Mouse (Mus musculus) CH12.LX (cell line): ENCODE results near the gene Tmem207. TPM values are rescaled to one million over a fixed set of nuclear protein-coding genes. Genes with fewer than 3 reads are reported as not detected.

Experiments
- DNase-seq: peaks from one replicate; pipeline ENCODE4 v3.0.0-alpha.2; 2013; ENCODE audit errors: extremely low read depth
- H3K27ac ChIP-seq: 2 replicates; pipeline ENCODE4 v1.5.1; 2012; ENCODE audit warnings: low read depth, mild to moderate bottlenecking, control low read depth, moderate library complexity; ENCODE audit not compliant: insufficient read depth
- H3K27me3 ChIP-seq: replicated peaks from 2 replicates; pipeline ENCODE3; 2012; ENCODE audit warnings: inconsistent platforms
- H3K36me3 ChIP-seq, 2 experiments: replicated peaks in 1 of 2; 2 replicates each; pipeline versions ENCODE3 to v1.6.1; 2012; ENCODE audit warnings: inconsistent platforms in 1 of 2, low read length in 1 of 2, mild to moderate bottlenecking in 1 of 2, mixed read lengths in 1 of 2, moderate library complexity in 1 of 2; ENCODE audit not compliant: control insufficient read depth in 1 of 2, insufficient read depth in 1 of 2
- H3K4me1 ChIP-seq, 2 experiments: 2 replicates each; pipeline ENCODE4 v1.6.1; 2012; ENCODE audit warnings: inconsistent platforms in 1 of 2, moderate library complexity in 1 of 2; ENCODE audit not compliant: insufficient read depth in 2 of 2, control insufficient read depth in 1 of 2
- H3K4me2 ChIP-seq: 2 replicates; pipeline ENCODE4 v1.6.1; 2012; ENCODE audit warnings: low read depth, mild to moderate bottlenecking, control low read depth; ENCODE audit not compliant: poor library complexity, insufficient read depth, severe bottlenecking
- H3K4me3 ChIP-seq, 3 experiments: fragments of 150-350 bp in 1 of 3; sonication (generic) in 1 of 3; replicated peaks in 1 of 3; 2 replicates each; pipeline versions ENCODE3 to v1.5.1; 2011 to 2012; ENCODE audit warnings: low read depth in 2 of 3, low read length in 2 of 3, mild to moderate bottlenecking in 2 of 3, moderate library complexity in 2 of 3, control low read depth in 1 of 3, improper control_type of control experiment in 1 of 3, inconsistent platforms in 1 of 3, mixed read lengths in 1 of 3; ENCODE audit not compliant: poor library complexity in 1 of 3
- H3K79me2 ChIP-seq: replicated peaks from 2 replicates; pipeline ENCODE4 v1.6.1; 2012; ENCODE audit warnings: mild to moderate bottlenecking, moderate library complexity; ENCODE audit not compliant: control insufficient read depth, poor library complexity, insufficient read depth, severe bottlenecking; ENCODE audit errors: extremely low read depth
- H3K9ac ChIP-seq: 2 replicates; pipeline ENCODE4 v1.6.1; 2012; ENCODE audit warnings: low read depth, mild to moderate bottlenecking, control low read depth, moderate library complexity; ENCODE audit not compliant: insufficient read depth
- H3K9me3 ChIP-seq: replicated peaks from 2 replicates; pipeline ENCODE3; 2012; ENCODE audit warnings: low read length, inconsistent platforms, mixed read lengths
- CTCF ChIP-seq, 2 experiments: IDR thresholded peaks in 1 of 2; conservative IDR thresholded peaks in 1 of 2; 2 replicates each; pipeline ENCODE4 v1.5.1; 2011 to 2012; ENCODE audit warnings: low read depth in 2 of 2, low read length in 2 of 2, improper control_type of control experiment in 1 of 2, inconsistent platforms in 1 of 2, mild to moderate bottlenecking in 1 of 2, moderate library complexity in 1 of 2
- E2F4 ChIP-seq: IDR thresholded peaks from 2 replicates; pipeline ENCODE4 v1.6.1; 2011; ENCODE audit warnings: low read depth, low read length, improper control_type of control experiment; ENCODE audit not compliant: insufficient replicate concordance
- GABPA ChIP-seq: IDR thresholded peaks from 2 replicates; pipeline ENCODE4 v1.6.1; 2012; ENCODE audit warnings: low read depth, low read length, improper control_type of control experiment, inconsistent platforms; ENCODE audit not compliant: insufficient replicate concordance
- MEF2A ChIP-seq: IDR thresholded peaks from 2 replicates; pipeline ENCODE4 v1.6.1; 2014; ENCODE audit warnings: low read depth, mild to moderate bottlenecking, inconsistent platforms, low read length, improper control_type of control experiment, borderline replicate concordance
- MXI1 ChIP-seq: IDR thresholded peaks from 2 replicates; pipeline ENCODE4 v1.6.1; 2011; ENCODE audit warnings: mild to moderate bottlenecking, low read depth, low read length, improper control_type of control experiment
- MYC ChIP-seq: IDR thresholded peaks from 2 replicates; pipeline ENCODE4 v1.6.1; 2011; ENCODE audit warnings: low read depth, mild to moderate bottlenecking, improper control_type of control experiment, low read length
- NELFE ChIP-seq: IDR thresholded peaks from 2 replicates; pipeline ENCODE4 v1.6.1; 2011; ENCODE audit warnings: low read depth, low read length, improper control_type of control experiment
- NRF1 ChIP-seq: IDR thresholded peaks from 2 replicates; pipeline ENCODE4 v1.6.1; 2014; ENCODE audit warnings: low read depth, mild to moderate bottlenecking, inconsistent platforms, low read length, improper control_type of control experiment, moderate library complexity
- RAD21 ChIP-seq: IDR thresholded peaks from 2 replicates; pipeline ENCODE4 v1.6.1; 2011; ENCODE audit warnings: low read depth, mild to moderate bottlenecking, low read length, improper control_type of control experiment, moderate library complexity
- RCOR1 ChIP-seq: conservative IDR thresholded peaks from 2 replicates; pipeline ENCODE4 v1.6.1; 2012; ENCODE audit warnings: low read depth, mild to moderate bottlenecking, inconsistent platforms, low read length, improper control_type of control experiment
- TBP ChIP-seq: conservative IDR thresholded peaks from 2 replicates; pipeline ENCODE4 v1.6.1; 2011; ENCODE audit warnings: low read depth, low read length, improper control_type of control experiment
- USF1 ChIP-seq: IDR thresholded peaks from 2 replicates; pipeline ENCODE4 v1.6.1; 2014; ENCODE audit warnings: low read depth, mild to moderate bottlenecking, inconsistent platforms, low read length, improper control_type of control experiment
- ZC3H11A ChIP-seq: IDR thresholded peaks from 2 replicates; pipeline ENCODE4 v1.6.1; 2012; ENCODE audit warnings: low read depth, mild to moderate bottlenecking, inconsistent platforms, low read length, improper control_type of control experiment
- ZMIZ1 ChIP-seq: IDR thresholded peaks from 2 replicates; pipeline ENCODE4 v1.6.1; 2012; ENCODE audit warnings: low read depth, mild to moderate bottlenecking, inconsistent platforms, low read length, improper control_type of control experiment
- ZNF384 ChIP-seq: IDR thresholded peaks from 2 replicates; pipeline ENCODE4 v1.6.1; 2012; ENCODE audit warnings: low read depth, low read length, improper control_type of control experiment, inconsistent platforms
- dilution Hi-C: fragments of 300-500 bp; cut with MboI; formaldehyde crosslinking; loops from 2 replicates; pipeline ENCODE4 v1.14.3; 2020; ENCODE audit warnings: low sequenced_read_pairs; ENCODE audit not compliant: extremely low pct_unique_long_range_greater_than_20kb, extremely low pct_ligation_motif_present
- in situ Hi-C: fragments of 300-500 bp; cut with MboI; formaldehyde crosslinking; loops from 3 replicates; pipeline ENCODE4 v1.14.3; 2019; ENCODE audit warnings: low sequenced_read_pairs, low pct_ligation_motif_present, low pct_unique_long_range_greater_than_20kb, mixed read lengths
- polyA plus RNA-seq: library from polyadenylated mRNA; unstranded; fragments of >175 nt; gene quantifications from 2 replicates; pipeline ENCODE4 v1.2.1, GENCODE M21; 2012; ENCODE audit warnings: low read depth; ENCODE audit not compliant: insufficient read length
- total RNA-seq, 2 experiments: library from RNA; depleted of rRNA; stranded (reverse); fragments of 300-350 nt in 1 of 2; fragments of >200 nt in 1 of 2; gene quantifications; 2 replicates each; pipeline ENCODE4 v1.2.3; 2012 to 2014

The Tmem207 gene
- total and polyA plus RNA-seq, 3 experiments, result not detected

DNA sequence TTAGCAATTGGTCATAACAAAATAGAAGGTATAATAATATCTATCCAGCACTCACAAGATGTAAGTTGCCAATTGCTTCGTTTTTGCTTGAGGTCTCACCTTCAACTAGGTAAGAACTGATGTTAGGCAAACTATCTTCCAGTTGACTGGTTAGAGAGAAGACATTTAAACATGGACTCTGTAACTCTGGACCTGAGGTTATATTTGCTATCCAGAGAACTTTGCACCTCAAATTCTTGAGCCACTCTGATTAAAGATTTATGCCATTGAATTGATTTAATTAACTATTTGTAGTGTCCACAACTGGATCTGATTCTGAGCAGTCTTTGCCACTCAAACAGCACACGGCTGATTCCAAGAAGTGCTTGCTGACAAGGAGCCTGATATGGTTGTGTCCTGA lies 36.2 kb upstream of the Tmem207 start:
- dilution Hi-C loops (no loop called here), in situ Hi-C loops (no loop called here)
- H3K36me3 ChIP-seq, result no peaks in the 10 kb centered on the region
- TF ChIP-seq TBP, result no peak
- H3K4me3 ChIP-seq, result no peak overlapping the region
- H3K79me2 ChIP-seq, result no peaks in the 10 kb centered on the region
- DNase-seq, result no peak
- H3K4me1 ChIP-seq, result peaks cover 0 to 2% of the 10 kb centered on the region in 2 experiments; a peak in 1 of 4 replicates
- H3K9me3 ChIP-seq, result no peaks in the 10 kb centered on the region
- no peak overlapping the region for H3K9ac ChIP-seq
- no peaks in the 10 kb centered on the region for H3K27me3 ChIP-seq
- no peak overlapping the region for H3K4me2 ChIP-seq
- H3K27ac ChIP-seq, result no peak overlapping the region

DNA sequence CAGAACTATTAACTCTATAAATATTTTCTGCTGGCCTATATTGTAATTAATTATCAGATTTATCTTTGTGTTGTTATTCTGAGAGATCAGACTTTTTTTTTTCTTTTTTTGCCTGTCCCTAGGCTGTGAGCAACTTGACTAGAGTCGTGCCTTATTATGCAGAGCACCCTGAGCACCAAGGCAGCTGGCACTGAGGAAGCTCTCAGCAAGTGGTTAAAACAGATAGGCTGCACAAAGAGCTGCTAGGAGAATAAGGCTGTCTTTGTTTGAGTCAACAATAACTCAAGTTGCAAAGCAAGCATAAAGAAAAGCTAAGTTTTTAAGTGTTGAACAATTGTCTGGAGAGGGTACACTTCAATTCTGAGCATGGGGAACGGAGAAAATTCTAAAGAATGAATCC lies 35.2 kb upstream of the Tmem207 start:
- peaks cover 0 to 2% of the 10 kb centered on the region in 2 experiments; a peak in 1 of 4 replicates for H3K4me1 ChIP-seq
- dilution Hi-C loops (no loop called here), in situ Hi-C loops (no loop called here)
- TF ChIP-seq RAD21, result no peak
- no peak for TF ChIP-seq ZNF384
- no peak for TF ChIP-seq MXI1
- H3K79me2 ChIP-seq, result no peaks in the 10 kb centered on the region
- H3K4me3 ChIP-seq, result no peak overlapping the region
- H3K9ac ChIP-seq, result no peak overlapping the region
- no peaks in the 10 kb centered on the region for H3K9me3 ChIP-seq
- no peaks in the 10 kb centered on the region for H3K36me3 ChIP-seq
- H3K27me3 ChIP-seq, result no peaks in the 10 kb centered on the region
- H3K27ac ChIP-seq, result no peak overlapping the region
- H3K4me2 ChIP-seq, result no peak overlapping the region
- no peak for DNase-seq

DNA sequence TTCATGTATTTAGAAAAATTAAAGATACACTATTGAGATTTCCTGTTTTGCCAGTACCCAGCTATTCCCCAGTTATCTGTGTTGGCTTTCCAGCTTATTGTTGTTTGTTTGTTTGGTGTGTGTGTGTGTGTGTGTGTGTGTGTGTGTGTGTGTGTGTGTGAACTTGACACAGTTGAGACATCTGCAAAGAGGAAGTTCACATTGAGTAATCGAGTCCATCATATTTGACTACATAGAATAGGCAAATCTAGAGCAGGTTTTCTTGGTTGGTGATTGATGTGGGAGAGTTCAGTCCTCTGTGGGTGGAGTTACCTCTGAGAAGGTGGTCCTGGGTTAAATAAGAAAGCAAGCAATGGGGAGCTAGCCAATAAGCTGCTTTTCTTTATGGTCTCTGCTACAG lies 32.2 kb upstream of the Tmem207 start:
- no peaks in the 10 kb centered on the region for H3K36me3 ChIP-seq
- no peak overlapping the region for H3K9ac ChIP-seq
- H3K27ac ChIP-seq, result no peak overlapping the region
- H3K4me1 ChIP-seq, result peaks cover 0 to 2% of the 10 kb centered on the region in 2 experiments; a peak in 1 of 4 replicates
- no peak overlapping the region for H3K4me3 ChIP-seq
- no peaks in the 10 kb centered on the region for H3K9me3 ChIP-seq
- H3K79me2 ChIP-seq, result no peaks in the 10 kb centered on the region
- in situ Hi-C loops, result no loop called here
- no peak overlapping the region for H3K4me2 ChIP-seq
- no peaks in the 10 kb centered on the region for H3K27me3 ChIP-seq
- DNase-seq, result peak; percentile 17
- no peak for TF ChIP-seq ZC3H11A
- TF ChIP-seq E2F4, result no peak
- TF ChIP-seq RCOR1, result no peak
- no peak for TF ChIP-seq ZMIZ1
- TF ChIP-seq GABPA, result no peak
- no peak for TF ChIP-seq NELFE
- no peak for TF ChIP-seq NRF1
- TF ChIP-seq MEF2A, result no peak
- no peak for TF ChIP-seq USF1
- TF ChIP-seq CTCF (conservative IDR thresholded peaks at IDR 0.05 in 1 of 2, IDR thresholded peaks at IDR 0.05 in 1 of 2; ENCODE audit: low read depth in 2 of 2, low read length in 2 of 2), result no peak
- TF ChIP-seq MYC, result no peak
- dilution Hi-C loops, result no loop called here
